Mouse (Mus musculus): ENCODE results near the gene Nupr1.
A peak's percentile ranks its signal among the peaks of the same experiment; 100 is the strongest.

Nupr1 gene

DNA sequence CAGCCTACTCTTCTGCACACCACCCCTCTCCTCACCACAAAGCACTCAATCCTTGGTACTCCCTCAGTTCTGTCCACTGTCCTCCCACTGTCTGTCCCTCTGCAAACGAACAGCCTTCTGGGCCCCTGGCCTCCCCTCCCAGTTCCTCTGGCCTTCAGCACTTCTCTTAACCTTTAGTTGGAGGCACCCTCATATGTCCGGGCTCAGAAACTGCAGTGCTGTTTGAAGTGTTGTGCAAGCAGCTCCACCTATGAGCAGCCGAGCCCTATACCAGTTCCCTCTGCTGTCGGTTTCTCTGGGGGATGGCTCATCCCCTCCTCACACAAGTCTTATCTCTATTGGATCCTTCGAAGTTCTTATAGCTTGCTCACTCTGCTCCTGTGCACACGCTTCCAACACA, 34.2 kb downstream of the Nupr1 start:
- no peak for DNase-seq (ENCODE audit: low spot score)

GRCm38 (mm10) chr7:126595890-126596289, 34.8 kb downstream of the Nupr1 start:
- no peak for DNase-seq (ENCODE audit: low spot score)

- no peak for DNase-seq (ENCODE audit: low spot score)
Observed at GRCm38 (mm10) chr7:126594862-126595561, 35.6 kb downstream of the Nupr1 start, which contains the start of gene Il27. Gene Il27, minus strand, starts transcription at chr7:126594941.

DNA sequence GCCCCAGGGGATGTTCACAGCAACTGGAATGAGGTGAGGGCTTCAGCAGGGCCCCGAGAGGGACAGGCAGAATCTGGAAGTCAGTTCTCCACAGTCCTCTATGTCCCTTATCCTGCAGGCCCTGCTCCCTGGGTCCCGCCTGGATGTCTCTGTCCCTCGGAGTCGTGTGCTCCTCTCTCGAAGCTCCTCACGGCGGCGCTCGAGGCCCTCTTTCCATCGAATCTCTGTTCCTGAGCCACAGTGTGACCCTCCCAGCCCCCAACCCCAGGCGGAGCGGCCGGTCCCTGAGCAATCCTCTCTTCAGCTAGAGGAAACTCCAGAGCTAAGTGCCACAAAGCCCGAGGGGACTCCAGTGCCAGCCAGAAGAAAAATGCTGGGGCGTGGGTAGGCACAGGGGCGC, 42.9 kb downstream of the Nupr1 start:
- DNase-seq (ENCODE audit: low spot score) = no peak

DNA sequence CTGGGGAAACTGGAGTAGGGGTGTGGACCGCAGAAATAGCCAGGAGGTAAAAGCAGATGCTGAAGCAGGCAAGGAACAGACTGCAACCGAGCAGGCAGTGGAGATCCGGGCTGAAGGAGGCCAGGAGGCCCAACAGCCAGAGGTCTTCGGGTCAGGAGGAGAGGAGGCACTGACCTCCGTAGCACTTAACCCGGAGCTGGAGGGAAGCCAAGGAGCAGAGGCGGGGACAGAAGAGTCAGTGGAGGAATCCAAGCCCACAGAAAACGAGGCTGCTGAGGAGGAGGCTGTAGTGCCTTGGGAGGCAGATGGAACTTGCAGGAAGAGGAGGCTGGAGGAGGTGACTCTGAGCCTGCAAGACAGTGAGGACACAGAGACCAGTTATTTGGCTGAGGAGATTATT, 43.8 kb downstream of the Nupr1 start:
- no peak for DNase-seq (ENCODE audit: low spot score)

GRCm38 (mm10) chr7:126585717-126586116, 44.9 kb downstream of the Nupr1 start, which contains the start of gene Cln3:
Gene Cln3, minus strand, starts transcription at chr7:126585817.
- DNase-seq (ENCODE audit: low spot score) = no peak

- DNase-seq (ENCODE audit: low spot score) = no peak
Observed at GRCm38 (mm10) chr7:126584506-126584977, 46.1 kb downstream of the Nupr1 start, which contains the start of gene Apobr. Gene Apobr, plus strand, starts transcription at chr7:126584942.

GRCm38 (mm10) chr7:126583761-126584160, 46.9 kb downstream of the Nupr1 start:
- DNase-seq (ENCODE audit: low spot score) = peak; percentile 29

- peak; percentile 90 for DNase-seq (ENCODE audit: low spot score)
Observed at GRCm38 (mm10) chr7:126583251-126583709, 47.4 kb downstream of the Nupr1 start.

DNA sequence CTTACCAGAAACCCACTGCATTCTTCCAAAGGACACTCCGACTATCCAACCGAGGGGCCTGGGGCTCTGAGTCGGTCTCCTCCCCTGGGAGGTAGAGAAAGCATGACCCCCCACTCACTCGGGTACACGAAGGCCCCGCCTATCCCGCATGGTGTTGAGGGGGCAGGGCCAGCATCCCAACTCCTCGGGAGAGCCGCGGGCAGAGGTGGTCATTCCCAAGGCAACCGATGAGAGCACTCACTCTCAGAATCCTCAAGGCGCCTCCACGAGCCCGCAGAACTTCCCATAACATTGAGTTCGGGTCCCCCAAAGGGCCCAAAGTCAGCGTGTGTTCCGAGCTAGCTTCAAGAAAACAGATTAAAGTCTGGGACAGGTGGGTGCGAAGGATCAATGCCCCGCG, 47.9 kb downstream of the Nupr1 start:
- DNase-seq (ENCODE audit: low spot score) = peak; percentile 52

- no peak for DNase-seq (ENCODE audit: low spot score)
Observed at GRCm38 (mm10) chr7:126581661-126582060, 49.0 kb downstream of the Nupr1 start.

- peak; percentile 28 for DNase-seq (ENCODE audit: low spot score)
Observed at GRCm38 (mm10) chr7:126579172-126579571, 51.5 kb downstream of the Nupr1 start.

GRCm38 (mm10) chr7:126576946-126577345, 53.7 kb downstream of the Nupr1 start:
- peak; percentile 49 for DNase-seq (ENCODE audit: low spot score)
